Mouse (Mus musculus) NIH3T3 (cell line): Measurements from ENCODE around the gene C130032M10Rik.

Experiments used
- DNase-seq: peaks from one replicate; pipeline ENCODE4 v3.0.0-alpha.2; 2012; ENCODE audit warnings: low read depth

Gene C130032M10Rik

DNA sequence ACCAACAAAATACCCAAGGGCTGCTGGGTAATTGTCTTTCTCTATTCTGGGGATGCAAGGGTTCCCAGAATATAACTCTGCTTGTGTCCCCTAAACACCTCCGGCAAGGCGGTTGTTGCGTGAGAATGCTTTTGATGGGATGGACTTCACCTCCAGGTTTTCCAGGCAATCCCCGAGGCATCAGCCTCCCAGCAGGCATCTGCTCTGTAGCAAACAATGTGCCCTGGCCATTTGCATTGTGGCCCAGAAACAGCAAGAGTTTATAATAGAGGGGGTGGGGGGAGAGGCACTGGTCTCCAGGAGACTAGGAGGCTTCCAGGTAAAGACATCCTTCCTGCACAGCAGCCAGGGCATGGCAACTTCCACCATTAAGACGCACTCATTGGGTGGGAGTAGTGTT, 33.6 kb downstream of the C130032M10Rik start:
- DNase-seq: no peak

GRCm38 (mm10) chr9:114550033-114550432, 34.5 kb downstream of the C130032M10Rik start:
- no peak for DNase-seq

DNA sequence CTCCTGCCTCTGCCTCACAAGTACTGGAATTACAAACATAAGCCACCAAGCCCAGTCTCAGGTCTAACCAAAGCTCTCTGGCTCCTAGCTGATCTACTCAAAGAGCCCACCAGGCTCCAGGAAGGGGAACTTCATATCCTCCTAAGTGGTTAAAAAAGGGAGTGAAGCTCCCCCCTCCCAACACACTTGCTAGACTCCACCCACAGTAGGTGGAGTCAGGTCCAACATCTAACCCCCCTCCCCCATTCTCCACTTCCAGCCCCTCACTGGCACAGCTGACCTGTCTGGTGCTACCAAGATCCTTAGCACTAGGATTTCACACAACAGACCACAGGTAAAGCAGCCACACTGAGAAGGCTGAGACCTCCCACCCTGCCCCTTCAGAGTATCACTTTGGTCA, 38.3 kb downstream of the C130032M10Rik start:
- no peak for DNase-seq

GRCm38 (mm10) chr9:114554355-114554979, 39.0 kb downstream of the C130032M10Rik start:
- DNase-seq: peak; percentile 52

GRCm38 (mm10) chr9:114556276-114556855, 40.9 kb downstream of the C130032M10Rik start:
- DNase-seq: no peak

DNA sequence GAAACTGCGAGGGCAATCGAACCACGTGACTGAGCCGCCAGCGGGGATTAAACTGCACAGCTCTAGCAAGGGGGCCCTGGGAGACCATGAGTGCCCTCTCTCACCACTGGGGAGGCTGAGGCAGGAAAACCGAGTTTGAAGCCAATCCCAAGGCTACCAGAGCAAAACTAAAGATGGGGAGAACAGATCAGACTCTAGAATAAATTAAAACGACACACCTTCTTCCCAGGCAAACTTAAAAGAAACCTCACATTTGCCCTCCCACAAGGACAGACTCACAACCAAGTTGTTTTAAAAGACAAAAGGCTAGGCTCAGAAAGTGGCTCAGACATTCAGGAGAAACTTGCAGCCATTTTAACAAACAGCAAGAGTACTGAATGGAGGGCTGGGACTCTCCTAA, 41.6 kb downstream of the C130032M10Rik start:
- DNase-seq: no peak

- no peak for DNase-seq
These were observed 44.6 kb downstream of the C130032M10Rik start for GRCm38 (mm10) chr9:114560141-114560540.

DNA sequence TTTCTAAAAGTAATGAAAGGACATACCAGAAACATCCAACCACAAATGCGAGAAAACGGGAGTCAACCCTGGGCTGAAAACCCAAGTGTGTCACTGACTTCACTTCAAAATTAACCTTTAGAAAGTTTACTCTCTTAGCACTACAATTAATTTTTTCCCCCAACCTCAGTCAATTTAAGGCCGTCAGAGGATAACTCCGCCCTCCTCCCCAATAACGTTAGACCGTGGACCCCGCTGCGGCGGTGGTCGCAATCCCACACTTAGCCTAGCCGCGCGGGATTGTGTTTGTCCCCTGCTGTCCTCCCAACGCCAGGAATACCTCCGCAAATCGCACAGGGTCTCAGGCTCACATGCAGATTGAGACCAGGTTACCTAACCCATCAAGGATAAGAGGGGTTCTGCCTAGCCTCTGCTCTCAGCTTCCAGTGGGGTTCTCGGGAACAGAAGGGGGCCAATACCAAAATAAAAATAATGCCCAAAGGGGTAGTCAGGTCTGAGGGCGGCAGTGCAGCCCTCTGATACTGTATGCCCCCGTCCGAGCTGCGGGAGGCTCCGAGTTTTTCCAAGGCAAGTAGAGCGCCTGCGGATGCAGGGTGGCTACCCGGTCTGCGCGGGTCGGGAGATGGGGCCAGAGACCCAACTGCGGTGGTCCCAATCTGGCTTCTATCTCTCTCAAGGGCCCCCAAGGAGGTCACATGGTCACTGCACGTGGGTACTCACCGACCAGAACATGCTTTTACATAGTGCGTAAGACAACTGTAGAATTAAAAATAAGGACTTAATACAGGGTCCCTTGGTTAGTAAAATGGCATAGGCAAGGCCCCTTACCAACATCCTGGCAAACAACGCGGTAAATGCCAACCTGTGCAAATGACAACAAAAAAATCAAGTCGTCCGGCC, 45.5 kb downstream of the C130032M10Rik start:
- no peak for DNase-seq

GRCm38 (mm10) chr9:114561671-114561971, 46.1 kb downstream of the C130032M10Rik start:
- no peak for DNase-seq

DNA sequence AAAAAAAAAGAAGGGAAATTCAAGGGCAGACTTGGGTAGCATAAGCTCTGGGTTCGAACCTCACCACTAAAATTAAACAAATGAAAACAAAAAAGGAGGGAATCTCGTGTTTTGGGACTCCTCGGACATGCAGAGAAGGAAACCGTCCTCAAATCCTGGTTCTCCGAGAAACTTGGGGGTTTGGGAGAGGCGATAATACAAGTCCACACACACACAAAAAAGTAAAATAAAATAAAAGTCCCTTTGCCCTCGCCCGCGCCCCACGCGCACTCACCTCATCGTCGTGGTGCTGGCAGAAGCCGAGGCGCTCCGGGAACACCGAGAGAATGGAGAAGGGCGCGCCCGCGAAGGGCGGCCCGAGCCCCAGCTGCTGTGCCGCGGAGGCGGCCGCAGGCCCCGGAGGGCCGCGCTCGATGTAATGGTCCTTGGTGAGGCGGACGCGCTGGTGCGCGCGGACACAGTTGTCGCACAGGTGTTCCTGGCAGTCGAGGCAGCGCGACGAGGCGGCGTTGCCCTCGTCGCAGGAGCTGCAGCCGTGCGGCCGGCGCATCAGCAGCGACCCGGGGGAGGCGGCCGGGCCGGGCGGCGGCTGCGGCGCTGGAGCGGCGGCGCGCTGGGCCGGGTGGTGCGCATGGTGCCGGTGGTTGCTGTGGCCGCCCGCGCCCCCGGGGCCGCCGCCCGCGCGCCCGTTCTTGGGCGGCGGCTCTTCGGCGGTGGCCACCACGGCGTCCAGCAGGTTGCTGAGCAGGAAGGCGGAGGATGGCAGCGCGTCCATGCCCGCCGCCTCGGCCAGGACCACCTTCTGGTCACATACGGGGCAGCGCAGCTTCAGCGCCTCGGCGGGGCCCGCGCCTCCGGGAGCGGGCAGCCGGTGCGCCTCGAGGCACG, 46.8 kb downstream of the C130032M10Rik start:
- no peak for DNase-seq

DNA sequence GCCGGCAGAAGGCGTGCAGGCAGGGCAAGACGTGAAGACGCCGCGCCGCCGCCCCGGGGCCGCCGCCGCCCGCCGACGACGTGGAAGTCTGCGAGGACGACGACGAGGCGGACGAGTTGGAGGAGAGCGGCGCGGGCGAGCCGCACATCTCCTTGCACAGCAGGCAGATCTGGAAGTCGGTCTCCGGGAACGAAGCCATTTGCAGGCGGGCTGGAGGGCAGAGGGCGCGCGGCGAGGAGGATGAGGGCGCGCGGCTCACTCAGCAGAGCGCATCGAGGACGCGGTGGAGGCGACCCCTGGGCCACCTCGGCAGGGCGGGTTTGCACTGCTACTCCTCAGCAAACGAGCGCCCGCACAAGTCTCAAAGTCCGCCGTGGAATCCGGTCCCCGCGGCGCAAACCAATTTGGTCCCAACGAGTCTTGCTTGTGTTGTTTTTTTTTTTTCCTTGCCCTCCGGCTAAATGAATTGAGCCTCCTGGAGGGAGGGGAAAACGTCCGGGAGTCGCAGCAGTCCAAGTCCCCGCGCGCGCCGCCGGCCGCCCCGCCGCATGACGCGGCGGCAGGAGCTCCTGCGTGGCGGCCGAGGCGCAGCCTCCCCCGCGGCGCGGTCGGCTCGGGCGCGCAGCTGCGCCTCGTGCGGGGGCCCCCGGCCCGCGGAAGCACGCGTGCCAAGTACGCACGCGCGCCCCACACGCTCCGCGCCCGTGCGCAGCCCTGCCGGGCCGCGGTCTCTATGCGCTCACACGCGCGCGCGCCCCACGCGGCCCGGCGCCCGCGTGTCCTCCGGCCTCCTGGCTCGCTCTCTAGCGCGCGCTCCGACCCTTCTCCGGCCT, 47.6 kb downstream of the C130032M10Rik start:
- no peak for DNase-seq

GRCm38 (mm10) chr9:114563761-114564606, 48.5 kb downstream of the C130032M10Rik start, which contains the start of gene Trim71:
Trim71 (minus strand) TSS chr9:114564369.
- DNase-seq: no peak

DNA sequence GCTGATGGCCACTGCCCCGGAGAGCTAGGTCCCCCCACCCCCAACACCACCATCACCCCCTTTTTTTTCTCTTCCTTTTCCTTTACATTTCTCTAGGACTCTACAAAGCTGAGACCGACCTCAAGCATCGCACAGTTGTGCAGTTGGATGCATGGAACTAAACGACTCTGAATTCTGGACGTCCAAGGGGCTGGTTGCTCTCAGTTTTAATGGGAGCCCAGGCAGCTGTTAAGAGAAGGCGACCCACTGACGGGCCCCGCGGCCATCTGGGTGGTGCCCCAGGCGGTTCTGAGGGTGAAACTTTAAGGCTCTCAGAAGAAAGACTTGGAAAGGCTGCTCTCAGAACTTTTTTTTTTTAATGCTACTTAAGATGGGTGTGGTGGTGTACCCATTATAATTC, 49.2 kb downstream of the C130032M10Rik start:
- no peak for DNase-seq
